Mouse (Mus musculus) spleen, adult 2 months (tissue): ENCODE results near the gene Ndufa10.

Source experiments
- CTCF ChIP-seq: fragments of 200-500 bp; IDR thresholded peaks from 2 replicates; pipeline ENCODE4 v1.5.1; 2011; ENCODE audit warnings: mild to moderate bottlenecking, inconsistent platforms; ENCODE audit not compliant: insufficient read depth, insufficient read length, insufficient replicate concordance; ENCODE audit errors: extremely low read depth
- POLR2A ChIP-seq: fragments of 200-500 bp; IDR thresholded peaks from 2 replicates; pipeline ENCODE4 v1.6.1; 2011; ENCODE audit warnings: low read depth, low read length, inconsistent platforms

GRCm38 (mm10) chr1:92440066-92440750 lies 33.5 kb downstream of the Ndufa10 start:
- TF ChIP-seq POLR2A (no peak), CTCF (no peak)
